Mouse (Mus musculus) stomach, postnatal 0 days (tissue): ENCODE data around the gene St6gal2.

ENCODE experiments used
- CTCF ChIP-seq: IDR thresholded peaks from 2 replicates; pipeline ENCODE4 v1.5.1; 2016; ENCODE audit warnings: antibody characterized with exemption, low read depth, mild to moderate bottlenecking, moderate library complexity
- EP300 ChIP-seq: optimal IDR thresholded peaks from 2 replicates; pipeline ENCODE3; 2016; ENCODE audit warnings: antibody characterized with exemption

DNA sequence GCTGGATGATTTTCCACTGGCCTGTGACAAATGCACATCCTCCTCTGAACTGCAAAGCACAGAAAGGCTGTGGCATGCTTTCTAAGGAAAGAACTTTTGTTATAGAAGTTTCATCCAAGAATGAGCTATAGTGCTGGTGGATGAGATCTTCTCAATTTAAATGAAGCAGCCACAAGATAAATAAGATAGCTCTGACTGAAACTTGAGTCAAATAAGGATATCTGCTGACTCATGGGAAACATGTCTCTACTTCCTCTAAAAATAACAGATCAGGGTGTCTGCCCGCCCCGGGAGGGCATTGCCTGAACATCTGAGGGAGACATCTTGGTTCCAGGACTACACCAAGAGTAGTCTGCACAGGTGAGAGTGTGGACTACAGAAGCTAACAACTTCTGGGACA lies 28.7 kb upstream of the St6gal2 start:
- TF ChIP-seq CTCF (no peak), EP300 (no peak)
